Mouse (Mus musculus): ENCODE data around the gene Sinhcaf. TPM values are rescaled to one million over a fixed set of nuclear protein-coding genes. Genes with fewer than 3 reads are reported as not detected.
A peak's percentile ranks its signal among the peaks of the same experiment; 100 is the strongest.
"Not testable (repeated sequence)": the region's sequence is repeated elsewhere in the genome, so short reads cannot be mapped to it uniquely, and the experiment has no call there.

Sinhcaf gene
- total and polyA plus RNA-seq, 2 experiments: 0.46 to 2.7 TPM

DNA sequence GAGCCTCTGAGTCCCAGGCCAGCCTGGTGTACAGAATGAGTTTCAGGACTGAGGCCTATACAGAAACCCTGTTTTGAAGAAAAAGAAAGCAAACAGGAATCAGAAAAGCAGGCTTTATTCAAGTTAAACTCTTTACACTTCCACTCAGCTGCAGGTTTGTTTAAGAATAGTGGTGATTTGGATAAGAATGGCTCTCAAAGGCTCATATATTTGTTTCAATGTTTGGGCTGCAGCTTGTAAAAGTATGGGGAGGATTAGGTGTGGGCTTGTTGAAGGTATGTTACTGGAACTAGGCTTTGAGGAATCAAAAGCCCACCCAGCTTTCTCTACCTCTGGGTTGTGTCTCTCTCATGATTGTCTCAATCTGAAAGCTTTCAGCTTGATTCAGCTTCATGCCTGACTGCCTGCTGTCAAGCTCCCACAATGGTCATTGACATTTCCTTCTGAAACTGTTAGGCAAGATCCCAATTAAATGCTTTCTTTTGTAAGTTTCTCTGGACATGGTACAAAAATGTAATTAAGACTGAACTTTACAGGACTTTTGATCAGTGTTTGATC, 27.3 kb downstream of the Sinhcaf start:
- TF ChIP-seq CTCF (IDR thresholded peaks at IDR 0.05; ENCODE audit: low read depth, low read length) (no peak), POLR2A (IDR thresholded peaks at IDR 0.05; ENCODE audit: extremely low read depth, insufficient read depth, low read length) (no peak)
- Histone ChIP-seq H3K27ac (replicated peaks; ENCODE audit: insufficient read depth, low read depth, low read length) (no peak overlapping the region), H3K36me3 (ENCODE audit: control insufficient read depth, insufficient read depth, low read length) (peaks cover 3% of the 10 kb centered on the region; the same call in 1 of the 2 replicates), H3K79me2 (ENCODE audit: control insufficient read depth, insufficient read depth, low read length) (no peaks in the 10 kb centered on the region), H3K9ac (ENCODE audit: low read depth, low read length) (no peak overlapping the region), H3K27me3 (ENCODE audit: control insufficient read depth, insufficient read depth, low read length) (no peaks in the 10 kb centered on the region), H3K4me3 (ENCODE audit: insufficient read depth, low read depth, low read length) (no peak overlapping the region), H3K4me1 (ENCODE audit: control insufficient read depth, insufficient read depth, low read length) (no peaks in the 10 kb centered on the region)
- DNase-seq (ENCODE audit: extremely low read depth, low read depth, low spot score): no peak

DNA sequence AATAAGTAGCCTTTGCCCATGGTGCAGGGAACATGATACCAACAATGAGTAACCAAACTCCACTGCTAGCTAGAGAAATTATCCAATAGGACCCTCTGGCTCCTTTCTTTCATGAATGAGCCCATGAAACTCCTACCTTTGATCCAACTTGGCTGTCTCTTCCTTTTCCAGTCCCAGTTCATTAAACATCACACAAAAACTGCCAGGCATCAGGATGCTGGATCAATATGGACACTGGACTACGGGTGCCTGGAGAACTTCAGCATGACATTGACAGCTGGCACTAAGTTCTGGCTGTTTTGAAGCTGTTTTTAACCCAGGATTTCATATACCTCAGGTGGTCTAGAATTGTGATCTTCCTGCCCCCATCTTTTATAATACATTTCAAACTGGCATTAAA, 28.6 kb downstream of the Sinhcaf start:
- H3K4me1 ChIP-seq (ENCODE audit: control insufficient read depth, insufficient read depth, low read length): no peaks in the 10 kb centered on the region
- 24% methylated on average over 1 of the region's 1 CpGs for WGBS
- H3K79me2 ChIP-seq (ENCODE audit: control insufficient read depth, insufficient read depth, low read length): no peaks in the 10 kb centered on the region
- TF ChIP-seq POLR2A (IDR thresholded peaks at IDR 0.05; ENCODE audit: extremely low read depth, insufficient read depth, low read length) (no peak), CTCF (IDR thresholded peaks at IDR 0.05; ENCODE audit: low read depth, low read length) (no peak)
- H3K27me3 ChIP-seq (ENCODE audit: control insufficient read depth, insufficient read depth, low read length): no peaks in the 10 kb centered on the region
- DNase-seq (ENCODE audit: extremely low read depth, low read depth, low spot score): peak; percentile 67
- no peak overlapping the region for H3K27ac ChIP-seq (replicated peaks; ENCODE audit: insufficient read depth, low read depth, low read length)
- H3K36me3 ChIP-seq (ENCODE audit: control insufficient read depth, insufficient read depth, low read length): no peaks in the 10 kb centered on the region
- no peak overlapping the region for H3K4me3 ChIP-seq (ENCODE audit: insufficient read depth, low read depth, low read length)
- no peak overlapping the region for H3K9ac ChIP-seq (ENCODE audit: low read depth, low read length)

DNA sequence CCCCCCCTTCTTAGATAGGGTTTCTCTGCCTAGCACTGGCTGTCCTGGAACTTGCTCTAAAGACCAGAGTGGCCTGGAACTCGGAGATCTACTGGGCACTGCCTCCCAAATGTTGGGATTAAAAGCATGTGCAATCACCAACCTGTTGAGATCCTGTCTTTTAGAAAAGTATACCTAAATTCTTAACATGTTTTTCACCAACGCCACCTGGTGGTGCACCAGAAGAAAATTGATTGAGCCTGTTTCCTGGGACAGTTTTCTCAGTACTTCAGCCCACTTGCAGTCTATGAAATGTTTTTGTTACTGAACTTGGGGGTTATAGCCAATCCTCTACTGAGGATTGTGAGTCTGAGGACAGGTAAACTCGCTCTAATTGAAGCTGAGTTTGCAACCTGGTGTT, 29.4 kb downstream of the Sinhcaf start:
- H3K36me3 ChIP-seq (ENCODE audit: control insufficient read depth, insufficient read depth, low read length): no peaks in the 10 kb centered on the region
- no peaks in the 10 kb centered on the region for H3K79me2 ChIP-seq (ENCODE audit: control insufficient read depth, insufficient read depth, low read length)
- H3K4me3 ChIP-seq (ENCODE audit: insufficient read depth, low read depth, low read length): no peak overlapping the region
- DNase-seq (ENCODE audit: extremely low read depth, low read depth, low spot score): peak; percentile 20
- no peak overlapping the region for H3K27ac ChIP-seq (replicated peaks; ENCODE audit: insufficient read depth, low read depth, low read length)
- 55% methylated on average over 3 of the region's 3 CpGs for WGBS
- H3K4me1 ChIP-seq (ENCODE audit: control insufficient read depth, insufficient read depth, low read length): no peaks in the 10 kb centered on the region
- TF ChIP-seq CTCF (IDR thresholded peaks at IDR 0.05; ENCODE audit: low read depth, low read length) (no peak), POLR2A (IDR thresholded peaks at IDR 0.05; ENCODE audit: extremely low read depth, insufficient read depth, low read length) (no peak)
- H3K9ac ChIP-seq (ENCODE audit: low read depth, low read length): no peak overlapping the region
- H3K27me3 ChIP-seq (ENCODE audit: control insufficient read depth, insufficient read depth, low read length): no peaks in the 10 kb centered on the region

DNA sequence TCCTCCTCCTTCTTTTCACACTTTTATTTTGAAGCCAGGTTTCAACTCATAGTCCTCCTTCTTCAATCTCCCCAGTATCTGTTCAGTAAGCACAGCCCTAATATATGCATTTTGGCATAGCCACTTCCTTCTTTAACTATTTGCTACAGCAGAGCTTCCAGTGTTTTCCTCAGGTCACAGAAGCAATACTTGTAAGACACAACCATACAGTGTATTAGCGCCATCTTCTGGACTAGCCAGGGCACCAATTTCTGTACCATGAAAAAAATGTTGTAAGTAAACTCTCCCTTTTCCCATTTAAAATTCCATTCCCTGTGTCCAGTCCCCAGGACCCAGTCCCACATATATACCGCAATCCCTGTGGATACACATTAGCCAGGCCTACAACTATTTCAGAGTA, 32.3 kb downstream of the Sinhcaf start:
- peak; percentile 64 for DNase-seq (ENCODE audit: extremely low read depth, low read depth, low spot score)
- Histone ChIP-seq H3K4me1 (ENCODE audit: control insufficient read depth, insufficient read depth, low read length) (no peaks in the 10 kb centered on the region), H3K27me3 (ENCODE audit: control insufficient read depth, insufficient read depth, low read length) (no peaks in the 10 kb centered on the region), H3K9ac (ENCODE audit: low read depth, low read length) (no peak overlapping the region), H3K79me2 (ENCODE audit: control insufficient read depth, insufficient read depth, low read length) (no peaks in the 10 kb centered on the region), H3K36me3 (ENCODE audit: control insufficient read depth, insufficient read depth, low read length) (no peaks in the 10 kb centered on the region), H3K27ac (replicated peaks; ENCODE audit: insufficient read depth, low read depth, low read length) (no peak overlapping the region), H3K4me3 (ENCODE audit: insufficient read depth, low read depth, low read length) (no peak overlapping the region)
- no peak for TF ChIP-seq POLR2A (IDR thresholded peaks at IDR 0.05; ENCODE audit: extremely low read depth, insufficient read depth, low read length)
- TF ChIP-seq CTCF (IDR thresholded peaks at IDR 0.05; ENCODE audit: low read depth, low read length): peak; percentile 60
- WGBS: 2% methylated on average over 2 of the region's 2 CpGs

DNA sequence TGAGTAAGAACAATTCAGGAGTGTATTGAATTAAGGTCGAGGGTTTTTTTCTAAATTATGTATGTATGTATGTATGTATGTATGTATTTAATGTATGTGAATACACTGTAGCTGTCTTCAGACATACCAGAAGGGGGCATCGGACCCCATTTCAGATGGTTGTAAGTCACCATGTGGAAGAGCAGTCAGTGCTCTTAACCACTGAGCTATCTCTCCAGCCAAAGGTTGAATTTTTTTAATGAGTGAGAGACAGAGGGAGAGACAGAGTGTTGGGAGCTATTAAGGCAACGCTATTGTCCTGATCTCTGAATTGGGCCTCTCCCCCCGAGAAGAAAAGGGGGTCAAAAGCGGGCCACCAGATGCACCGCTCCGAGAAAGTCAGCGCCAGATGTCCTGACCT, 34.4 kb downstream of the Sinhcaf start:
- H3K27me3 ChIP-seq (ENCODE audit: control insufficient read depth, insufficient read depth, low read length); H3K27ac ChIP-seq (replicated peaks; ENCODE audit: insufficient read depth, low read depth, low read length); H3K4me3 ChIP-seq (ENCODE audit: insufficient read depth, low read depth, low read length); H3K79me2 ChIP-seq (ENCODE audit: control insufficient read depth, insufficient read depth, low read length); H3K9ac ChIP-seq (ENCODE audit: low read depth, low read length); H3K36me3 ChIP-seq (ENCODE audit: control insufficient read depth, insufficient read depth, low read length); H3K4me1 ChIP-seq (ENCODE audit: control insufficient read depth, insufficient read depth, low read length); DNase-seq (ENCODE audit: extremely low read depth, low read depth, low spot score): not testable (repeated sequence)
- WGBS: 83% methylated on average over 8 of the region's 8 CpGs

DNA sequence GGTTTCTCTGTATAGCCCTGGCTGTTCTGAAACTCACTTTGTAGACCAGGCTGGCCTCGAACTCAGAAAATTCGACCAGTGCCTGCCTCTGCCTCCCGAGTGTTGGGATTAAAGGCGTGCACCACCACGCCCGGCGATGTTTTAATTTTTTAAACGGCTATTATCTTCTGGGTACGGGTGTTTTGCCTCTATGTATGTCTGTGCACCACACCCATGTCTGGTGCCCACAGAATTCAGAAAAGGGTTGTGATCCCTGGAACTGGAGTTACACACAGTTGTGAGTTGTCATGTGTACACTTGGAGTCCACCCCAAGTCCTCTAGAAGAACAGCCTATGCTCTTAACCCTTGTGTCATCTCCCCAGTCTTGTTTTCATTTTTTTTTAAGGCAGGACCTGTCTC, 39.3 kb downstream of the Sinhcaf start:
- Histone ChIP-seq H3K27me3 (ENCODE audit: control insufficient read depth, insufficient read depth, low read length) (no peaks in the 10 kb centered on the region), H3K4me1 (ENCODE audit: control insufficient read depth, insufficient read depth, low read length) (no peaks in the 10 kb centered on the region), H3K9ac (ENCODE audit: low read depth, low read length) (no peak overlapping the region), H3K36me3 (ENCODE audit: control insufficient read depth, insufficient read depth, low read length) (no peaks in the 10 kb centered on the region), H3K27ac (replicated peaks; ENCODE audit: insufficient read depth, low read depth, low read length) (no peak overlapping the region), H3K79me2 (ENCODE audit: control insufficient read depth, insufficient read depth, low read length) (no peaks in the 10 kb centered on the region), H3K4me3 (ENCODE audit: insufficient read depth, low read depth, low read length) (no peak overlapping the region)
- TF ChIP-seq CTCF (IDR thresholded peaks at IDR 0.05; ENCODE audit: low read depth, low read length): no peak
- no peak for TF ChIP-seq POLR2A (IDR thresholded peaks at IDR 0.05; ENCODE audit: extremely low read depth, insufficient read depth, low read length)
- 93% methylated on average over 9 of the region's 9 CpGs for WGBS
- no peak for DNase-seq (ENCODE audit: extremely low read depth, low read depth, low spot score)
